Mouse (Mus musculus): ENCODE data around the gene Gm20388. TPM values are rescaled to one million over a fixed set of nuclear protein-coding genes. Genes with fewer than 3 reads are reported as not detected.

Gm20388 gene
- polyA plus RNA-seq, 1 experiment from 2014 or later: not detected

- Histone ChIP-seq H3K9ac (ENCODE audit: low read length) (no peak overlapping the region), H3K36me3 (ENCODE audit: control insufficient read depth, insufficient read depth, low read length) (no peaks in the 10 kb centered on the region), H3K4me2 (no peak overlapping the region), H3K4me3 (ENCODE audit: low read depth, low read length) (no peak overlapping the region), H3K9me3 (ENCODE audit: control insufficient read depth, low read length) (no peaks in the 10 kb centered on the region), H3K27me3 (ENCODE audit: control insufficient read depth, insufficient read depth, low read length) (no peaks in the 10 kb centered on the region), H3K27ac (ENCODE audit: low read depth, low read length) (no peak overlapping the region), H3K4me1 (ENCODE audit: control insufficient read depth, insufficient read depth, low read length) (no peaks in the 10 kb centered on the region)
- WGBS: 86% methylated on average over 13 of the region's 13 CpGs
- DNase-seq (ENCODE audit: low spot score, missing footprints): no peak
- no peak for ATAC-seq (ENCODE audit: low FRiP score)
These were observed 775.4 kb downstream of the Gm20388 start for GRCm38 (mm10) chr8:120686051-120686450.

GRCm38 (mm10) chr8:120686576-120686975 is 775.9 kb downstream of the Gm20388 start:
- DNase-seq (ENCODE audit: low spot score, missing footprints) (no peak), ATAC-seq (ENCODE audit: low FRiP score) (no peak)
- Histone ChIP-seq H3K36me3 (ENCODE audit: control insufficient read depth, insufficient read depth, low read length) (no peaks in the 10 kb centered on the region), H3K9me3 (ENCODE audit: control insufficient read depth, low read length) (no peaks in the 10 kb centered on the region), H3K4me1 (ENCODE audit: control insufficient read depth, insufficient read depth, low read length) (no peaks in the 10 kb centered on the region), H3K27ac (ENCODE audit: low read depth, low read length) (no peak overlapping the region), H3K4me3 (ENCODE audit: low read depth, low read length) (no peak overlapping the region), H3K27me3 (ENCODE audit: control insufficient read depth, insufficient read depth, low read length) (no peaks in the 10 kb centered on the region), H3K9ac (ENCODE audit: low read length) (no peak overlapping the region), H3K4me2 (no peak overlapping the region)
- 86% methylated on average over 5 of the region's 5 CpGs for WGBS

- no peak for DNase-seq (ENCODE audit: low spot score, missing footprints)
These were observed 777.1 kb downstream of the Gm20388 start for GRCm38 (mm10) chr8:120687786-120688185.

GRCm38 (mm10) chr8:120688511-120688910 is 777.9 kb downstream of the Gm20388 start:
- Histone ChIP-seq H3K27ac (ENCODE audit: low read depth, low read length) (no peak overlapping the region), H3K4me3 (ENCODE audit: low read depth, low read length) (no peak overlapping the region), H3K36me3 (ENCODE audit: control insufficient read depth, insufficient read depth, low read length) (no peaks in the 10 kb centered on the region), H3K4me2 (no peak overlapping the region), H3K9ac (ENCODE audit: low read length) (no peak overlapping the region), H3K27me3 (ENCODE audit: control insufficient read depth, insufficient read depth, low read length) (no peaks in the 10 kb centered on the region), H3K4me1 (ENCODE audit: control insufficient read depth, insufficient read depth, low read length) (no peaks in the 10 kb centered on the region), H3K9me3 (ENCODE audit: control insufficient read depth, low read length) (no peaks in the 10 kb centered on the region)
- WGBS: 85% methylated on average over 7 of the region's 7 CpGs
- no peak for DNase-seq (ENCODE audit: low spot score, missing footprints)
- ATAC-seq (ENCODE audit: low FRiP score): no peak

More at GRCm38 (mm10) chr8:120687786-120688185, 777.1 kb downstream of the Gm20388 start:
- H3K4me2 ChIP-seq: no peak overlapping the region
- no peak overlapping the region for H3K4me3 ChIP-seq (ENCODE audit: low read depth, low read length)
- H3K27me3 ChIP-seq (ENCODE audit: control insufficient read depth, insufficient read depth, low read length): no peaks in the 10 kb centered on the region
- no peak for ATAC-seq (ENCODE audit: low FRiP score)
- 78% methylated on average over 8 of the region's 8 CpGs for WGBS
- H3K9me3 ChIP-seq (ENCODE audit: control insufficient read depth, low read length): no peaks in the 10 kb centered on the region
- H3K9ac ChIP-seq (ENCODE audit: low read length): no peak overlapping the region
- no peaks in the 10 kb centered on the region for H3K36me3 ChIP-seq (ENCODE audit: control insufficient read depth, insufficient read depth, low read length)
- H3K4me1 ChIP-seq (ENCODE audit: control insufficient read depth, insufficient read depth, low read length): no peaks in the 10 kb centered on the region
- H3K27ac ChIP-seq (ENCODE audit: low read depth, low read length): no peak overlapping the region

- H3K9ac ChIP-seq (ENCODE audit: low read length): no peak overlapping the region
- H3K4me2 ChIP-seq: no peak overlapping the region
- H3K4me1 ChIP-seq (ENCODE audit: control insufficient read depth, insufficient read depth, low read length): no peaks in the 10 kb centered on the region; the same call in 1 of the 2 replicates
- no peaks in the 10 kb centered on the region for H3K9me3 ChIP-seq (ENCODE audit: control insufficient read depth, low read length)
- no peak overlapping the region for H3K4me3 ChIP-seq (ENCODE audit: low read depth, low read length)
- H3K27ac ChIP-seq (ENCODE audit: low read depth, low read length): no peak overlapping the region
- DNase-seq (ENCODE audit: low spot score, missing footprints) (peak; percentile 67), ATAC-seq (ENCODE audit: low FRiP score) (no peak)
- WGBS: 63% methylated on average over 4 of the region's 4 CpGs
- H3K27me3 ChIP-seq (ENCODE audit: control insufficient read depth, insufficient read depth, low read length): no peaks in the 10 kb centered on the region
- no peaks in the 10 kb centered on the region for H3K36me3 ChIP-seq (ENCODE audit: control insufficient read depth, insufficient read depth, low read length)
These were observed 782.3 kb downstream of the Gm20388 start for GRCm38 (mm10) chr8:120692934-120693333.

GRCm38 (mm10) chr8:120693861-120694493 is 783.3 kb downstream of the Gm20388 start:
- Histone ChIP-seq H3K9me3 (ENCODE audit: control insufficient read depth, low read length) (no peaks in the 10 kb centered on the region), H3K27me3 (ENCODE audit: control insufficient read depth, insufficient read depth, low read length) (no peaks in the 10 kb centered on the region), H3K27ac (ENCODE audit: low read depth, low read length) (no peak overlapping the region), H3K36me3 (ENCODE audit: control insufficient read depth, insufficient read depth, low read length) (no peaks in the 10 kb centered on the region), H3K4me3 (ENCODE audit: low read depth, low read length) (no peak overlapping the region), H3K4me2 (no peak overlapping the region), H3K9ac (ENCODE audit: low read length) (no peak overlapping the region), H3K4me1 (ENCODE audit: control insufficient read depth, insufficient read depth, low read length) (no peaks in the 10 kb centered on the region; the same call in 1 of the 2 replicates)
- peak; percentile 83 for DNase-seq (ENCODE audit: low spot score, missing footprints)
- WGBS: 59% methylated on average over 22 of the region's 22 CpGs
- no peak for ATAC-seq (ENCODE audit: low FRiP score)

GRCm38 (mm10) chr8:120696401-120697153 is 785.9 kb downstream of the Gm20388 start:
- no peak overlapping the region for H3K4me3 ChIP-seq (ENCODE audit: low read depth, low read length)
- no peak overlapping the region for H3K9ac ChIP-seq (ENCODE audit: low read length)
- H3K4me2 ChIP-seq: no peak overlapping the region
- H3K27ac ChIP-seq (ENCODE audit: low read depth, low read length): no peak overlapping the region
- no peaks in the 10 kb centered on the region for H3K27me3 ChIP-seq (ENCODE audit: control insufficient read depth, insufficient read depth, low read length)
- DNase-seq (ENCODE audit: low spot score, missing footprints) (peak; percentile 47), ATAC-seq (ENCODE audit: low FRiP score) (no peak)
- no peaks in the 10 kb centered on the region for H3K9me3 ChIP-seq (ENCODE audit: control insufficient read depth, low read length)
- WGBS: 63% methylated on average over 13 of the region's 13 CpGs
- H3K4me1 ChIP-seq (ENCODE audit: control insufficient read depth, insufficient read depth, low read length): no peaks in the 10 kb centered on the region; the same call in 1 of the 2 replicates
- no peaks in the 10 kb centered on the region for H3K36me3 ChIP-seq (ENCODE audit: control insufficient read depth, insufficient read depth, low read length)

GRCm38 (mm10) chr8:120697154-120697978 is 786.7 kb downstream of the Gm20388 start:
- Histone ChIP-seq H3K4me3 (ENCODE audit: low read depth, low read length) (no peak overlapping the region), H3K27ac (ENCODE audit: low read depth, low read length) (no peak overlapping the region), H3K9me3 (ENCODE audit: control insufficient read depth, low read length) (no peaks in the 10 kb centered on the region), H3K27me3 (ENCODE audit: control insufficient read depth, insufficient read depth, low read length) (no peaks in the 10 kb centered on the region), H3K4me2 (no peak overlapping the region), H3K36me3 (ENCODE audit: control insufficient read depth, insufficient read depth, low read length) (no peaks in the 10 kb centered on the region), H3K9ac (ENCODE audit: low read length) (no peak overlapping the region), H3K4me1 (ENCODE audit: control insufficient read depth, insufficient read depth, low read length) (no peaks in the 10 kb centered on the region; the same call in 1 of the 2 replicates)
- DNase-seq (ENCODE audit: low spot score, missing footprints) (peak; percentile 69), ATAC-seq (ENCODE audit: low FRiP score) (no peak)
- 88% methylated on average over 17 of the region's 17 CpGs for WGBS

- Histone ChIP-seq H3K36me3 (ENCODE audit: control insufficient read depth, insufficient read depth, low read length) (no peaks in the 10 kb centered on the region), H3K27me3 (ENCODE audit: control insufficient read depth, insufficient read depth, low read length) (no peaks in the 10 kb centered on the region), H3K4me3 (ENCODE audit: low read depth, low read length) (no peak overlapping the region), H3K4me2 (no peak overlapping the region), H3K27ac (ENCODE audit: low read depth, low read length) (no peak overlapping the region), H3K9me3 (ENCODE audit: control insufficient read depth, low read length) (no peaks in the 10 kb centered on the region), H3K9ac (ENCODE audit: low read length) (no peak overlapping the region), H3K4me1 (ENCODE audit: control insufficient read depth, insufficient read depth, low read length) (no peaks in the 10 kb centered on the region; the same call in 1 of the 2 replicates)
- no peak for ATAC-seq (ENCODE audit: low FRiP score)
- peak; percentile 73 for DNase-seq (ENCODE audit: low spot score, missing footprints)
These were observed 787.3 kb downstream of the Gm20388 start for GRCm38 (mm10) chr8:120697979-120698272.

Measured in midbrain, embryonic 11.5 days (tissue).